ENCODE assay signal across 11 mouse cellular contexts in the genomic region with DNA sequence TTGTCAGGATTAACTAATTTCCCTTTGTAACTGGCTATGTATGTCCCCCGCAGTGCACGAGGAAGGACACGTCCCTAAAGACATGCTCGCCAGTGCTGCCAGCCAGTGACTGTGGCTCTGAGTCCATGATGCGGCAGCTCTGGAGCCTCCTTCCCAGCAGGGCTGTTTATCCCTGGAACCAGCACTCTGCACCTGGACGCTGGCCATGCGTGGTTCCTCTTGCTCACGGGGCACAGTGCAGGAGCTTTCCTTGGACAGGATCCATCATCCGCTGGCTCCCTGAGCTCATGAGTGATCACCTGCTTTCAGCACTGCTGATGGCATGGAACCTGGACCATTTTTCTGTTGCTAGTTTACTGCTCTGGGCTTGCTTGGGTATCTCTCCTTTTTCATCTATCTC. TPM values are rescaled to one million over a fixed set of nuclear protein-coding genes. Genes with fewer than 3 reads are reported as not detected.
DNase-seq lines count a peak whose midpoint lies in the region; ATAC-seq lines count a peak whose summit lies in the region.
"Had no signal": no experiment of that assay in that cellular context is flagged by ENCODE, and none has a peak within 500 bp of the region (broad histone marks: within the 10 kb centered on the region; RNA-seq: fewer than 3 reads in every experiment).

No protein-coding gene starts in this region.

- DNase-seq in kidney, adult 8-10 months = peak; percentile 13 to 29
- DNase-seq in MN1 (ENCODE audit: low spot score) (peak; percentile 34), NIH3T3 (ENCODE audit: low read depth) (peak; percentile 30)
- peak; percentile 90 to 91 for DNase-seq in cerebellum, postnatal 14 days
- DNase-seq: adrenal gland, postnatal 36 days; lung, postnatal 10 days had no signal

- H3K9ac ChIP-seq in kidney, embryonic 16.5 days (replicated peaks; ENCODE audit: low read length) = no peak overlapping the region
- no peak overlapping the region for H3K9ac ChIP-seq in intestine, embryonic 15.5 days
- H3K9ac ChIP-seq in forebrain, embryonic 16.5 days (replicated peaks; ENCODE audit: low read depth, low read length) = no peak overlapping the region

- no peaks in the 10 kb centered on the region for H3K4me1 ChIP-seq in kidney, embryonic 16.5 days (ENCODE audit: insufficient read depth, low read length)
- no peaks in the 10 kb centered on the region for H3K4me1 ChIP-seq in intestine, embryonic 15.5 days (replicated peaks)
- H3K4me1 ChIP-seq in forebrain, embryonic 16.5 days (replicated peaks; ENCODE audit: control insufficient read depth, insufficient read depth, low read length) = no peaks in the 10 kb centered on the region

- H3K36me3 ChIP-seq in kidney, embryonic 16.5 days (ENCODE audit: insufficient read depth, low read length) = no peaks in the 10 kb centered on the region
- H3K36me3 ChIP-seq in intestine, embryonic 15.5 days = no peaks in the 10 kb centered on the region
- no peaks in the 10 kb centered on the region for H3K36me3 ChIP-seq in forebrain, embryonic 16.5 days (ENCODE audit: control insufficient read depth, insufficient read depth)

- WGBS in kidney, embryonic 16.5 days = 68% methylated on average over 9 of the region's 9 CpGs
- WGBS in intestine, embryonic 15.5 days = 73% methylated on average over 9 of the region's 9 CpGs
- 36% methylated on average over 9 of the region's 9 CpGs for WGBS in forebrain, embryonic 16.5 days

- H3K9me3 ChIP-seq in kidney, embryonic 16.5 days (ENCODE audit: low read length) = no peaks in the 10 kb centered on the region
- H3K9me3 ChIP-seq in intestine, embryonic 15.5 days = no peaks in the 10 kb centered on the region
- no peaks in the 10 kb centered on the region for H3K9me3 ChIP-seq in forebrain, embryonic 16.5 days (ENCODE audit: control insufficient read depth, low read length)

- no peaks in the 10 kb centered on the region for H3K27me3 ChIP-seq in kidney, embryonic 16.5 days (ENCODE audit: insufficient read depth, low read length)
- no peaks in the 10 kb centered on the region for H3K27me3 ChIP-seq in intestine, embryonic 15.5 days (replicated peaks)
- H3K27me3 ChIP-seq in forebrain, embryonic 16.5 days (replicated peaks; ENCODE audit: control insufficient read depth, insufficient read depth, low read length) = no peaks in the 10 kb centered on the region

- no peak for ATAC-seq in kidney, embryonic 16.5 days (ENCODE audit: low FRiP score, low TSS enrichment)
- ATAC-seq in intestine, embryonic 15.5 days = no peak
- ATAC-seq in forebrain, embryonic 16.5 days = no peak
- ATAC-seq: intestine, embryonic 16.5 days had no signal

- H3K4me2 ChIP-seq in kidney, embryonic 16.5 days (replicated peaks; ENCODE audit: low read depth, low read length) = no peak overlapping the region
- no peak overlapping the region for H3K4me2 ChIP-seq in intestine, embryonic 15.5 days (replicated peaks)
- no peak overlapping the region for H3K4me2 ChIP-seq in forebrain, embryonic 16.5 days (ENCODE audit: low read length)
- H3K4me2 ChIP-seq: liver, embryonic 11.5 days had no signal

- no peak overlapping the region for H3K4me3 ChIP-seq in kidney, embryonic 16.5 days (ENCODE audit: low read length)
- no peak overlapping the region for H3K4me3 ChIP-seq in intestine, embryonic 15.5 days (replicated peaks)
- no peak overlapping the region for H3K4me3 ChIP-seq in forebrain, embryonic 16.5 days (replicated peaks; ENCODE audit: low read length)

- H3K27ac ChIP-seq in kidney, embryonic 16.5 days (ENCODE audit: low read length) = no peak overlapping the region
- no peak overlapping the region for H3K27ac ChIP-seq in intestine, embryonic 15.5 days
- H3K27ac ChIP-seq in forebrain, embryonic 16.5 days (ENCODE audit: low read length) = no peak overlapping the region

RNA-seq across cellular contexts. Expression of a gene that starts 10.8 kb away (rescaled TPM):
- 0.09 TPM in 1 of 2 replicates, not detected in the other for polyA plus RNA-seq in kidney, embryonic 16.5 days (2015; fragmentation: Nextera tagmentation; extraction: Ambion mirVana)
- polyA plus RNA-seq in intestine, embryonic 15.5 days (2015; fragmentation: Nextera tagmentation; extraction: Ambion mirVana) = 0.06 and 0.13 TPM in 2 replicates
- 0.55 and 1.8 TPM in 2 replicates for polyA plus RNA-seq in forebrain, embryonic 16.5 days (2015; fragmentation: Nextera tagmentation; extraction: Ambion mirVana)
- polyA plus RNA-seq: liver, embryonic 11.5 days had no signal

Comparison
In these comparisons a context has a peak if more than half of its experiments do, and no peak if none do; other contexts are left out.
1. DNase-seq: peak in every context shown above with its lines; median percentile 90 in cerebellum, postnatal 14 days; 34 in MN1; 30 in NIH3T3; 21 in kidney, adult 8-10 months.